Mouse (Mus musculus): Measurements from ENCODE around the gene Fancm.
A peak's percentile ranks its signal among the peaks of the same experiment; 100 is the strongest.
"Not testable (repeated sequence)": the region's sequence is repeated elsewhere in the genome, so short reads cannot be mapped to it uniquely, and the experiment has no call there.

The Fancm gene

DNA sequence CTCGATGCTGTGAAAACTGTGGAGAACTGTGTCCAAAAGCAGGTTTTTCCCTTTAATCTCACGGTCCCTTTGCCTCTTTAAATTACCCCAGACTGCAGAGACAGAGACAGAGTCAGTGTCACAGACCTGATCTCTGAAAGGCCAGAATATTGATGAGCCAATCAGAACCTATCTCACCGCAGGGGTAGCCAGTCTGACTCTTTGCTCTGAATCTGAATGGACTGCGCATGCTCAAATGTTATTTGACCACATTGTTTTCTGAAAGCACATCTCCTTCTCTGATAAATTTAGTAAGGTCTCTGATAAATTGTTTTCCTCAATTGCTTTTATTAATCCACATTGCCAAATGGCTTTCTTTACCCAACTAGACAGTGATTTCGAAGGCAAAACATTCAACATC, 44.0 kb downstream of the Fancm start:
- DNase-seq (ENCODE audit: low spot score) = no peak

DNA sequence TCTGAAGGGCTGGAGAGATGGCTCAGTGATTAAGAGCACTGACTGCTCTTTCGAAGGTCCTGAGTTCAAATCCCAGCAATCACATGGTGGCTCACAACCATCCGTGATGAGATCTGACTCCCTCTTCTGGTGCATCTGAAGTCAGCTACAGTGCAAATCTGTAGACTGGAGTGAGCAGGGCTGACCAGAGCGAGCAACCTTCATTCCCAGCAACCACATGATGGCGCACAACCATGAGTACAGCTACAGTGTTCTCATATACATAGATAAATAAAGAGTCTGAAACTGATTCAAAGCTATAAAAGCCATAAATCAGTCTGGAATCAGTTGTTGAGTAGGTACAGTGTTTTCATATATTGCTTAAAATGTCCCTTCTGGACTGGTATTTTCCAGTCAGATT, 60.7 kb downstream of the Fancm start:
- DNase-seq (ENCODE audit: low spot score) = not testable (repeated sequence)

- DNase-seq (ENCODE audit: low spot score) = peak; percentile 82
Observed at GRCm38 (mm10) chr12:65172021-65172951, 96.9 kb downstream of the Fancm start, which contains the start of gene Mis18bp1. Gene Mis18bp1, minus strand, starts transcription at chr12:65172604.

DNA sequence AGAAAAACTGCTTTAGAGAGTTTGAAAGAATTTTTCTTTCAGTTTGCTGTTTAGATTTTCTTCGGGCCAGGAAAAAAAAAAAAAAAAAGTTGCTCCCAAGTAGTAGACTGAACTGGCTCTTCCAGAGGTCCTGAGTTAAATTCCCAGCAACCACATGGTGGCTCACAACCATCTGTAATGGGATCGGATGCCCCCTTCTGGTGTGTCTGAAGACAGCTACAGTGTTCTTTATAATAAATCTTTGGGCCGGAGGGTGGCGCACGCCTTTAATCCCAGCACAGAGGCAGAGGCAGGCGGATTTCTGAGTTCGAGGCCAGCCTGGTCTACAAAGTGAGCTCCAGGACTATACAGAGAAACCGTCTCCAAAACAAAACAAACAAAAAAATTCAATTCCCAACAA, 97.6 kb downstream of the Fancm start:
- peak; percentile 45 for DNase-seq (ENCODE audit: low spot score)

- DNase-seq (ENCODE audit: low spot score) = no peak
Observed at GRCm38 (mm10) chr12:65173736-65174135, 98.3 kb downstream of the Fancm start.

Data from layer of hippocampus, adult 9-10 months (tissue).